Mouse (Mus musculus) bone marrow, adult 2 months (tissue): Measurements from ENCODE around the gene Ltb4r2. TPM values are rescaled to one million over a fixed set of nuclear protein-coding genes. Genes with fewer than 3 reads are reported as not detected.
A peak's percentile ranks its signal among the peaks of the same experiment; 100 is the strongest.

Source experiments
- H3K27ac ChIP-seq: fragments of 200-500 bp; 2 replicates; pipeline ENCODE4 v1.5.1; 2012; ENCODE audit warnings: low read depth, mild to moderate bottlenecking, control low read depth, inconsistent platforms, low read length; ENCODE audit not compliant: control insufficient read depth, poor library complexity, insufficient read depth
- H3K4me1 ChIP-seq: fragments of 200-500 bp; 2 replicates; pipeline ENCODE4 v1.6.1; 2011; ENCODE audit warnings: low read length; ENCODE audit not compliant: control insufficient read depth, insufficient read depth
- H3K4me3 ChIP-seq: fragments of 200-500 bp; replicated peaks from 2 replicates; pipeline ENCODE3; 2011; ENCODE audit warnings: mild to moderate bottlenecking, low read depth, low read length, control low read depth; ENCODE audit not compliant: control insufficient read depth
- CTCF ChIP-seq: fragments of 200-500 bp; IDR thresholded peaks from 2 replicates; pipeline ENCODE4 v1.5.1; 2011; ENCODE audit warnings: low read length, control low read depth; ENCODE audit not compliant: control insufficient read depth, insufficient read depth
- POLR2A ChIP-seq: fragments of 200-500 bp; IDR thresholded peaks from 2 replicates; pipeline ENCODE4 v1.6.1; 2011; ENCODE audit warnings: low read depth, mild to moderate bottlenecking, control low read depth, low read length, borderline replicate concordance; ENCODE audit not compliant: control insufficient read depth
- WGBS: fragments of 180-500 bp; shearing (Covaris S2); methylation state at CpG from one replicate; pipeline ENCODE4 v1.1.7; 2018; 5-methylcytosine and 5-hydroxymethylcytosine counted together
- polyA plus RNA-seq: library from polyadenylated mRNA; stranded (reverse); fragments of >200 nt; gene quantifications from 2 replicates; pipeline ENCODE4 v1.2.4, GENCODE M21; 2011; ENCODE audit warnings: low replicate concordance; ENCODE audit not compliant: missing spikeins, insufficient read depth, insufficient read length

Ltb4r2 gene
- polyA plus RNA-seq, 1 experiment: 6.5 TPM

GRCm38 (mm10) chr14:55730531-55731032 is 30.6 kb upstream of the Ltb4r2 start:
- no peak for TF ChIP-seq POLR2A
- TF ChIP-seq CTCF: no peak
- H3K4me1 ChIP-seq: peaks cover 4% of the 10 kb centered on the region
- no peak overlapping the region for H3K27ac ChIP-seq
- H3K4me3 ChIP-seq: no peak overlapping the region
- WGBS: 83% methylated on average over 7 of the region's 7 CpGs

- TF ChIP-seq POLR2A (no peak), CTCF (no peak)
- Histone ChIP-seq H3K27ac (no peak overlapping the region), H3K4me3 (no peak overlapping the region), H3K4me1 (peaks cover 5% of the 10 kb centered on the region; the same call in 1 of the 2 replicates)
- WGBS: 64% methylated on average over 10 of the region's 10 CpGs
Observed at GRCm38 (mm10) chr14:55733889-55734288, 27.3 kb upstream of the Ltb4r2 start.

GRCm38 (mm10) chr14:55734869-55735268 is 26.4 kb upstream of the Ltb4r2 start:
- TF ChIP-seq CTCF: no peak
- TF ChIP-seq POLR2A: no peak
- 52% methylated on average over 7 of the region's 7 CpGs for WGBS
- H3K4me1 ChIP-seq: peaks cover 5% of the 10 kb centered on the region; the same call in 1 of the 2 replicates
- H3K27ac ChIP-seq: no peak overlapping the region
- H3K4me3 ChIP-seq: no peak overlapping the region

- no peak overlapping the region for H3K27ac ChIP-seq
- WGBS: 61% methylated on average over 3 of the region's 3 CpGs
- no peak overlapping the region for H3K4me3 ChIP-seq
- no peak for TF ChIP-seq CTCF
- TF ChIP-seq POLR2A: no peak
- peaks cover 5% of the 10 kb centered on the region; the same call in 1 of the 2 replicates for H3K4me1 ChIP-seq
Observed at GRCm38 (mm10) chr14:55735334-55735733, 25.9 kb upstream of the Ltb4r2 start.

- 26% methylated on average over 4 of the region's 4 CpGs for WGBS
- Histone ChIP-seq H3K4me3 (no peak overlapping the region), H3K4me1 (peaks cover 5% of the 10 kb centered on the region; the same call in 1 of the 2 replicates), H3K27ac (peak overlapping the region; percentile 61; the same call in 1 of the 2 replicates)
- no peak for TF ChIP-seq POLR2A
- no peak for TF ChIP-seq CTCF
Observed at GRCm38 (mm10) chr14:55735758-55736157, 25.5 kb upstream of the Ltb4r2 start.

- WGBS: 51% methylated on average over 9 of the region's 9 CpGs
- Histone ChIP-seq H3K4me3 (no peak overlapping the region), H3K27ac (no peak overlapping the region), H3K4me1 (peaks cover 5% of the 10 kb centered on the region; the same call in 1 of the 2 replicates)
- TF ChIP-seq POLR2A (no peak), CTCF (no peak)
Observed at GRCm38 (mm10) chr14:55737086-55737687, 24.0 kb upstream of the Ltb4r2 start.

GRCm38 (mm10) chr14:55743711-55744110 is 17.5 kb upstream of the Ltb4r2 start:
- WGBS: 18% methylated on average over 10 of the region's 10 CpGs
- no peak overlapping the region; the same call in 1 of the 2 replicates for H3K27ac ChIP-seq
- TF ChIP-seq POLR2A (no peak), CTCF (peak; percentile 99)
- H3K4me1 ChIP-seq: peaks cover 1% of the 10 kb centered on the region; the same call in 1 of the 2 replicates
- H3K4me3 ChIP-seq: no peak overlapping the region

- no peak; the same call in 1 of the 2 replicates for TF ChIP-seq POLR2A
- no peak for TF ChIP-seq CTCF
- Histone ChIP-seq H3K27ac (peak within 1 kb of the TSS; percentile 72), H3K4me1 (peaks cover 1% of the 10 kb centered on the region; the same call in 1 of the 2 replicates), H3K4me3 (peak within 1 kb of the TSS; percentile 91)
- 2% methylated on average over 48 of the region's 48 CpGs for WGBS
Observed at GRCm38 (mm10) chr14:55745180-55745860, 15.9 kb upstream of the Ltb4r2 start, which contains the start of the genes Dhrs1 and Nop9. Gene Dhrs1, minus strand, starts transcription at chr14:55745690. Gene Nop9, plus strand, starts transcription at chr14:55745693.
